Mouse (Mus musculus): ENCODE data around the gene Gnl3l.
A peak's percentile ranks its signal among the peaks of the same experiment; 100 is the strongest.

Gene Gnl3l

DNA sequence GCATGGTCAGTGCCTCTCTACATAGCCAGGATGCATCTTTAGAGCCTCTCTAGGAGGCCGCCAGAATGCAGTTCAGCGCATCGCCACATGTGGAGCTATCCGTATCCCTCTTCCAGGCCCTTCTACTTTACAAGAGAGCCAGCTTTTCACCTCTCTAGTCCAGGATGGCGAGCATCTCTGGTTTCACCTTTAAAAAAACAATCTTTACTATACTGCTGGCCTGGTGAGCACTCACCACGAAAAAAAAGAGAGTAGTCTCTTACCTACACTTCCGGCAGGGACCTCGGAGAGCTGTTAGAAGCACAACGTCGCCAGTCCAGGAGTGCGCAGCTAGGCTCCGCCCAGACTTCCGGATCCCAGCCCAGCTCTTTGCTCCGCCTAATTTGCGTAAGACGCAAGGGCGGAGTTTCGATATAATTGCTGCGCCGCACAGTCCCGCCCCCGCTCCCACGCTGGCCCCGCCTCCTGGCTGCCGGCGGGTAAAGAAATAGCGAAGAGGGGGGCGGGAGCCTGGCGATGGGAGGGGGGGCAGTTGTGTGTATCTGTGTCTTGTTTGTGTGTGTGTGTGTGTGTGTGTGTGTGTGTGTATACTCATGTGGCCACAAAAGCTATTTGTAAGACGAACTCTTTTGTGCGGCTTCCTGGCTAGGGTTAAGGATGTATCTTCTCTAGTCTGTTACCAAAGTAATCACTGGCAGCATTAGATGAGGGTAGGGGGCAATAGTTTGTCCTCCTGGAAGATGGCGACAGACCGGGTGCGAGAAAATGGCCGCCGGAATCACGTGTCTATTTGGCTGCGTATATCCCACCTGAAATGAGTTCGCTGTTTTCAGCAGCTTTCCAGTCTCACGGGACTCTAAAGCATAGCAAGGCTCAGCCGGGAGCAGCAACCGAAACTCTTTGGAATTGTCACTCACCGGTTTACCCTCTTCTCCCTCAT, at the start of gene Gnl3l:
Gene Gnl3l, minus strand, starts transcription at position 385 of the 940 bp plus-strand sequence.
- peak; percentile 92 for DNase-seq (ENCODE audit: inconsistent ontology term)

DNA sequence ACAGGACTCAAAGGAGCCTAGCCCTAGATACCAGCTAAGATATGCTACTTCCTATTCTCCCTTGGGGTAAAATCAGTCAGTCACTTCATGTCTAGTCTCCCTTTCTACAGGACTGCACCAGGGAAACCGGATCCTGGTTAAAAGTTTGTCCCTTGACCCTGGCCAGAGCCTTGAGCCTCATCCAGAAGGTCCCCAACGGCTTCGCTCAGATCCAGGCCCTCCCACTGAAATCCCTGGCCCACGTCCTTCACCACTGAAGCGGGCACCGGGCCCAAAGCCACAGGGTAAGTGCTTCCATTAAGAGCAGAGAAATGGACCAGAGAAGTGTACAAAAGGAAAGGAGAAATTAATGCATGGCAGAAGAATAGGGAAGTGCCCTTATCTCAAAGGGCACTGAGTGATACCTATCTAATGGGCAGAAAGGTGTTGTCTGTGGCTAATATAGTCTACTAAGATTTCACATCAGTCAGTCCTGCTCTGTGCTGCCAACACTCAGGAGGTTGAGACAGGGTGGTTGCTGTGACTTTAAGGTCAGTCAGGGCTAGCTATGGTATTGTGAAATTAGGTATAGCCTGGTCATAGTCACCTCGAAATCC, 49.0 kb upstream of the Gnl3l start:
- DNase-seq (ENCODE audit: inconsistent ontology term) = peak; percentile 46

DNA sequence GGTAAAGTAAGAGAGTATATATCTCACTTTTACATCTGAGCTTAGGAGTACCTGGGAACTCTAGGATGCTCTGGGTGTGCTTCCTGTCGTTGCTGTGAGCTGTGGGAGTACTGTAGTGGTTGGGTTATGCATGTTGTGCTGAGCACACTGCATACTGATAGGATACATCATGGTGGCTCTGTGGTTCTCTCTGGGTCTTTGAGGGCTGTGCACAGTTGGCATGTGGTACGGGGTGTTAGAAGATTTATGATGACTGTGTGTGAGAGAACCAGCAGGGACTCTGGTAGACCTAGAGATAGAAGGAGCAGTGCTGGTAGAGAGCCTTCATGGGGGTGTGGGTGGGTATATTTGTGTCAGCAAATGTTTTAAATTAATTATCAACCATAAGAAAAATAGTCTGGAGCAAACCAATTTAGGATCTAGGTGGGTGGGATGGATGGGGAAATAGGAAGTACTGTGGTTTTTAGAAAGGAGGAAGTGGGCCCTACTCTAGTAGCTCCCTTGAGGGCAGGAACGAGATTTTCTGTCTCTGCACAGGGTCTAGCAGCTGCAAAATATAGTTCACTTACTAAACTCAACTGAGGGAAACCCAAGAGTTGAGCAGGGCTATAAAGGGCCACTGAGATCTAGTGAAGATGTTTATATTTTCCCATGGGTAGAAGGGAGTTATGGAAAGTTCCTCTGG, 44.6 kb upstream of the Gnl3l start:
- no peak for DNase-seq (ENCODE audit: inconsistent ontology term)

DNA sequence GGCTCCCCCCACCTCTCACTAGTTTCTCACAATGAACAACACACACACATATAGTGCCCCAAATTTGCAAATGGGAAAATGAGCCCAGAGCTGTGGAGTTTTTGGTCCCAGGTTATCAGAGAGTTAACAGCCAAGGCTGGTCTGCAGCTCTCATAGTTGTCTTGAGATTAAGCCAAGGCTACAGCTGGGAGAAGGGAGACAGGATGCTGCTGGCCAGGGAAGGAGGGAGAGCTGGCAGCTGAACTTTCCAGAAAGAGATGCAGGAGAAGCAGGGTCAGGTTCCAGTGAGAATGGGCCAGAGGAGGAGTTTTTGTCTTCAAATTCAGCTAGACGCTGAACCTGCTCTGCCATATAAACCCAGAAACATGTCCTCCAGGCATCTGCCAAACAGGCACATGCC, 42.2 kb upstream of the Gnl3l start:
- no peak for DNase-seq (ENCODE audit: inconsistent ontology term)

DNA sequence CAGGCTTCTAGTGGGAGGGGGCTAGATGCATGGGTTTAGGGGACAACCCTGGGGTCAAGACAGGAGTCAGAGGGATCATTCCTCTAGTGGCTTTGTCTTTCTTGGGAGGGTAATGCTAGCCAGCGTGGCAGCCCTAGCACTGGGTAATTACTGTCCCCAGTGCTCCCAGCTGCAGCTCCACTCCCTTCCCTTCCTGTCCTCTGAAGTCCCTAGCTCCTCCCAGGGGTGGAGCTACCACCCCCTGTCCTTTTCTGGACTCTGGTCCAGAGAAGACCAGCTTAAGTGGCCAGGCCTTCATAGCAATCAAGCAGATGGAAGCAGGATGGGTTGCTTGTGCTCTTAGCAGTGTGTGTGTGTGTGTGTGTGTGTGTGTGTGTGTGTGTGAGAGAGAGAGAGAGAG, 38.4 kb upstream of the Gnl3l start:
- peak; percentile 46 for DNase-seq (ENCODE audit: inconsistent ontology term)

DNA sequence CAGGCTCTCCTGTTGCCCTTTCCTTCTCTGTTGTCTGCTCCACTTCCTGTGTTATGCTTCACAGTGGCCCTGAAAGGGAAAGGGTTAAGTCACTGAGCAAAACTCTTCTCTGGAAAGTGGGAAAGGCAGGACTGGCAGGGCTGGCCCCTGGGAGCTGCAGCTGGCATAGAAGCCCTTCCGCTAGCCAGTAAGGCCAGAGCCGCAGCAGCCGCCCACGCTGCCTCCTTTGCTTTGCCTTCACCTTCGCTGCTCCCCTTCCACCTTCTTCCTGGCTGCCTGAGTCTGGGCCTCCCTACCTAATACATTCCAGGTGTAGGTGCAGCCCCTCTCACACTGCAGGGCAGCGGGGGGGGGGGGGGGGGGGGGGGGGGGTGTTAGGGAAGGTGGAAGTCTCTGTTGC, 37.4 kb upstream of the Gnl3l start:
- DNase-seq (ENCODE audit: inconsistent ontology term) = peak; percentile 49

DNA sequence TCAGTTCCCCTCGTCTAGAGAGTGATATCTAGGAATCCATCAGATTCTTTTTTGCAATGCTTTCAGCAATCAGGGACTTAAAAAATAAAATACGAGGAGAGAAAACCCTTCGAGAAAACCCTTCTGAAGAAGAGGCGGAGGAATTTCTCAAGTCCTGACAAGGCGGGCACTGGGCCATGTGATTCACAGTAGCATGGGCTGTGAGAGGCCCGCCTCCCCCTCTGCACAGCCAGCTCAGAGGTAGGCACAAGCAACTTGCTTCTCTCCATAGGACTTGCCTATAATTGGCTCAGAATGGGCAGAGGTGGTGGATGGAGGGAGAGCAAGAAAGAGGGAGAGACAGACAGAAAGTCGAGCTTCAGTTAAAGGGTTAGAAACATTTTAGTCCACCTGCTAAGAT, 33.2 kb upstream of the Gnl3l start:
- no peak for DNase-seq (ENCODE audit: inconsistent ontology term)

DNA sequence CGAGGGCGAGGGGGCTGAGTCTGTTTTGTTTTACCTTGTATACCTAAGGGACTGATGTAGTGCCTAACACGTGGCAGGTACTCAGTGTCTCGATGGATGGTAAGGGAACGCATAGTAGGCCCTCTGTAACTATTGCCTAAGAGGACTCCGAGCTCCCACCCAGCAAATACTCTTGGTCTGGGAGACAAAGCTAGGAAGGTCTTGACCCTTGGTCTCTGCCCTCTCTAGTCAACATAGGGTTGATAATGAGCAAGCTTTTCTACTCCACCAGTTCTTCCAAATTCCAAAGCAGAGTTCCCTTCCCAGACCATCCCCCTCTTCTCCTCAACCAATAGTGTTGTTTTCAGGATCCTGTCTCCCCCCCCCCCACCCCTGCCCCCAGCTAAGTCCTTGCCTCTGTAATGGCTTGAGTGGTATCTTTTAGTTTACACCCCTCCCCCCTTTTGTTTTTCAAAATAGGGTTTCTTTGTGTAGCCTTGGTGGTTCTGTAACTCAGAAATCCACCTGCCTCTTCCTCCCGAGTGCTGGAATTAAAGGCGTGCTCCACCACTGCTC, 32.6 kb upstream of the Gnl3l start:
- no peak for DNase-seq (ENCODE audit: inconsistent ontology term)

DNA sequence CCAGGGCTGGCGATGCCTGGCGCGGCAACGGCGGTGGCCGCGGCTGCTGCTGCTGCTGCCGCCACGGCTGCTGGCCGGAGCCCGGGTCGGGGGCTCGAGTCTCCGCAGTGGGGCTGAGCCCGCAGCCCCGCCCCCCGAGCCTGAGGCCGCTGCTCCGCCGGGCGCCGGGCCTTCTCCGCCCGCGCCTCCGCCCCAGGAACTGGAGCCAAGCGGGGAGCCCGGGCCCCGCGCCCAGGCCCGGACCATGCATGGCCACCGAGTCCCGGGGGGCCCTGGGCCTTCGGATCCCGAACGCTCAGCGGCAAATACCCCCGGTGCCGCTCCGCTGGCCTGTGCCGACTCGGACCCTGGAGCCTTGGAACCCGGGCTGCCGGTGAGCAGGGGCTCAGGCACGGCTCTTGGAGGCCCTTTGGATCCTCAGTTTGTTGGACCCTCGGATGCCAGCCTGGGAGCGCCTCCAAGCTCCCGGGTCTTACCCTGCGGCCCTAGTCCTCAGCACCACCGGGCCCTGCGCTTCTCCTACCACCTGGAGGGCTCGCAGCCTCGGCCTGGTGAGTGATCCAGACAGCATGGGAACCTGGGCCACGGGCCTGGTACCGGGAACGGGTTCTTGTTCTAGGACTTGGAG, 30.4 kb upstream of the Gnl3l start:
- peak; percentile 55 for DNase-seq (ENCODE audit: inconsistent ontology term)

DNA sequence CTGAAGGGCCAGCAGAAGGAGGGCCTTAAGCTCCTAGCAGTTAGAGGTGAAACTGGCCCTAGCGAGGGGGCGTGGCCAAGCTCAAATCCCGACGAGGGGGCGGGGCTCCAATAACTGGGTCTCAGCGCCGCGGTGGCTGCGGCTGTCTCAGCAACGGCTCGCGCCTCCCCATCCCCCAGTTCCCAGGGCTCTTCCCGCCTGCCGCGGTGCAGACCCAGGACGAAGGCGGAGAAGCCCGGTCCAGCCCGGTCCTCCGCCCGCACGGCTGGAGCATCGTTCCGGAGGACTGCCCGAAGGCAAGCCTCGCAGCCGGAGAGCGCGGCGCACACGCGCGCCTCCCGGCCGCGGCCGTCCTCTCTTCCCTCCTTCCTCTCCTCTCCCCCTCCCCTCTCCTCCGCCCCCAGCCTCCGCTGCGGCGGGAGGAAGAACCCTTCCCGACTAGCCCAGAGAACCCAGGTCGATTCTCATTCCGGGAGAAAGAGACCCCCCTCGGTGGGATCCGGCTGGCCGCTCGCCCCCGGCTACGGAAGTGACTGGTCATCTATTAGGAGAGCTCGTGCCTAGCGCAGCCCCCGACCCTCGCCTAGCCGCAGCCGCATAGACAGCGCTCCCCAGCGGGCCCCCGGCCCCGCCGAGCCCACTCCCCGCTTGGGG, 29.8 kb upstream of the Gnl3l start:
- DNase-seq (ENCODE audit: inconsistent ontology term) = peak; percentile 90

DNA sequence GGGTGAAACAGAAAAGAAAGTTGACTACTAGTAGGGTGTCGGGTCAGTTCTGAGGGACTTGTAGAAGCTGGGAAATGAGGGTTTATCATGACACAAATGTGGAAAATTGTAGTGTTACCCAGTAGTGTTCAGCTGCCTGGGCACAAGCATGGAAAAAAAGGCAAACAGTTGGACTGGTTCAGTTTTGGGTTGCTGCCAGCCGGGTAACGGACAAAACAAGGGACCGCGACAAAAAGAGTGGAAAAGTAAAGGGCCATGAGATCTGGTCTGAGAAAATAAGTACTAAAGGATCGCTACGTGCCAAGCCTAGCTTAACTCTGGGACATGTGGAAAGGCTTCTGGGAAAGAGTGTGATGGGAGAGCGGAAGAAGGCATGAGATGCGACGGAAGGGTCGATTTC, 29.2 kb upstream of the Gnl3l start:
- no peak for DNase-seq (ENCODE audit: inconsistent ontology term)

DNA sequence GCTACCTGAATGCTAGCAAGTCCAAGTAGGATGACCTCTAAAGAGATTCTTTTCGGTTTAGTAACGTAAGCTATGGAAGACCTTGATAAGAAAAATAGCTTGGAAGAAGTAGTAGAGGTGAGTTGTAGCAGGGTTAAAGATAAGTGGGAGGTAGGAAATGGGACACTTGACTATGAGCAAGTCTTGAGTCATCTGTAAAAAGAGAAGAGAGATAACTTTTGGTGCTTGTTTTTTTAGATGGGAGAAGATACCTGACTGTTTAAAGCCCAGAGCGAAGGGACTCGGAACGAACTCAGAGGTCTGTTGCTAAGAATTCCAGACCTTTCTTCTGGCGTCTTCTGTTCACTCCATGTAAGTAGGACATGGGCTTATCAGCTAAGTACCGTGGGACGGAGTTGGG, 28.7 kb upstream of the Gnl3l start, which contains the start of gene Fgd1:
Gene Fgd1, plus strand, starts transcription at position 301 of the 400 bp plus-strand sequence.
- DNase-seq (ENCODE audit: inconsistent ontology term) = no peak

DNA sequence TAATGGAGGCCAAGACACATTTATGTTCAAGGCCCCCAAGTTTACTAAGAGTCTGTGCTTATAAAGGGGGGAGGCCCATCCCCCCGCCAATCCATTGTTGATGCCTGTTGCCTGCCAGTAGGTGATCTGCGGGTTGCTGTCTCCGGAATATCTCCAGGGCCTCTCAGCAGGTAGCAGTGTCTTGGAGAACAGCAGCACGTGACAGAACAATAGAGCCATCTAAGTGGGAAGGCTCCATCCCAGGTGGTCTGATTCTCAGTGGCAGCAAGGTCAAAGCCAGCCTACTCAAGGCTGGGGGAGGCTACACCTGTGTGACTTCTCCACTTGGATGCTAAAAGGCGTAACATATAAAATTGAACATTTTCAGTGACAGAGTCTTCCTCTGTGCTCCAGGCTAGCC, 24.1 kb upstream of the Gnl3l start:
- DNase-seq (ENCODE audit: inconsistent ontology term) = no peak

DNA sequence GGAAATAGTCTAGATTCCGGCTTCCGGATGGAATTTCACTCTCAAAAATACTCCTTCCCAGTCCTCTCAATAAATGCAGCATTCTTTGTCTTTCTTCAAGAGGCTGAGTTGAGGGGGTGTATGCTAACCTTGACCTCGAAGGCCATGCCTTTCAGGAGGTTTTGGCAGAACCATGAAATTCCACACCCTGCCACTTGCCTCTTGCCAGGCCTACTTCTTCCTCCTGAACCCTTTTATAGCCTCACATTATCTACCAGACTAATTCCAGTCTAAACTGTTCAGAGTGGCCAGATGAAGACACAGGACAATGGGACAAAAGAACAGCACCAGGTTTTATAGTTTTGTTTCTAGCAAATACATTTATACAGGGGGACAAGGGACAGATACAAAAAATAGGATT, 14.3 kb upstream of the Gnl3l start:
- peak; percentile 46 for DNase-seq (ENCODE audit: inconsistent ontology term)

DNA sequence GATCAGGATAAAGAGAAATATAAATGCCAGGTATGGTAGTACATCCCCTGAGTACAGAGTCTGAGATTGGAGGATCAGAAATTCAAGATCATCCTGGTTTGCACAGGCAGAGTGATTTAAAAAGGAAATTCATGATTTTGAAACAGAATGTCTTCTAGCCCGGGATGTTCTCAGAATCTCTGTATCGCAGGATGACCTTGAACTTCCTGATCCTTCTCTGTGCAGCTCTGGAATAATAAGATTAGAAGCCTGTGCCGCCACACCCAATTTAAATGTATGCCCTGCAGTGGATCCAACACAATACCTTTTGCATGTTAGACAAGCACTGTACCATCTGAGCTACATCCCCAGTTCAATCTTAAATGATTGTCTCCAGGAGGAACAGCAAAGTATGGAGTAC, 1.7 kb upstream of the Gnl3l start:
- no peak for DNase-seq (ENCODE audit: inconsistent ontology term)

DNA sequence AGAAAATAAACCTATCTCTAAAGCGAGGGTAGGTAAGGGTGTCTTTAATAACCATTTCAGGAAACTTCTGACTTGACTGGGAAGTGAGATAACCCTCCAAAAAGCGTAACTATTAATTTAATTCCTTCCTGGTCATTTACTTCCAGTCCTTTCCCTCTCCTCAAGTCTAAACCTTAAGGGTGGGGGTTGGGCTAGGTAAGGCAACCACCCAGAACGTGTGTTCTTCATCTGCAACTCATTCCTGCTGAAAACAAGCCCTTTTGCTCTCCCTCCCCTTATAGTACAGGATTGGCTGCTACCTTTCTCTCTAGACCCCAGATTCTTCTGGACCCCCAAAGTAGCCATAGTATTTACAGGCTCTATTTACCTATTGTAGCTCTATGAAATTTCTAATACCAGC, 775 bp upstream of the Gnl3l start:
- no peak for DNase-seq (ENCODE audit: inconsistent ontology term)

DNA sequence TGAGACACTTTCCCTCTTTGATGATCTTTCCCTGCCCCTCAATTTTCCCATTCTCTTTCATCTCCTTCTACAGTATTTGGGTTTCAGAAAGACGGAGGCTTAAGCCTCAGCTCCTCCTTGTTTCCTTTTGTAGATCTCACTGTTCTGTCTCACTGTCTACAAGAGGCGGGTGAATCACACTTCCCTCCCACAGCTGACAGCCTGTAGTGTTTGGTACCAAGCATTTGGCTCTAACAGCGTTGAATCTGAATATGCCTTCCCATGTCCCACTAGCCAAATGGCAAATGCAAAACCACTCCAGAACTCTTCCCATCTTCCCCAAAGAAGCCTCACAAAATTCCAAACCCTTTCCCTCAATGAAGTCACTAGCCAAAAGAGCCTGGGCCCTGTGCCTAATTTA, 20.3 kb downstream of the Gnl3l start:
- DNase-seq (ENCODE audit: inconsistent ontology term) = no peak

DNA sequence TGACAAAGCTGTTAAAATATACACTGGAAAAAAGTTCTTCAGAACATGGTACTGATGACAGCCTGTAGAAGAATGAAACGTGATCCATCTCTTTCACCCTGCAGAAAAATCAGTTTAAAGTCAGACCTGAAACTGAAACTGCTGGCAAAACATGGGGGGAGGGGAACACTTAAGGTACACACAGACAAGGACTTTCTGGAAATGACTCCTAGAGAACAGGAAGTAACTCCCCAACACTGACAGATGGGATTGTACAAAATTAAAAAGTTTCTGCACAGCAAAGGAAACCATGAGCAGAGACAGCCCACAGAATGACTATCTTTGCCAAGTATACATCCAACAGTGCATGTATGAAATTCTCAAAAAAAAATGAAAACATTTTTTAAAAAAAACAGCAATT, 35.5 kb downstream of the Gnl3l start:
- no peak for DNase-seq (ENCODE audit: inconsistent ontology term)

DNA sequence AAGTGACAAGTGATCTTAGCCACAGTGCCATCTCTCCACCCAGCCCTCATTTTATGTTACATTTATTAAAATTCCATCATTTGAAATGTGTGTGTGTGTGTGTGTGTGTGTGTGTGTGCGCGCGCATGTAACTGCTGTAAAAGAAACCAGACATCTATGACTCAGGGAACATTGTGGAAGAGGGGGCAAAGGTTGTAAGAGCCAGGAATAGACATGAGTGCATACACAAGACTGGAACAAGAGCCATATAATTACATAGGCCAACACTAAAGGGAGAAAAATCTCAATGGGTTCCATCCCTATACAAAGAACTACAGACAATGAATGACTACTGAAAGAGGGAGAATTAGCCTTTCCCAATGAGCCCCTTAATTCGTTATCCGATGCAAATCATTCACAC, 41.7 kb downstream of the Gnl3l start:
- DNase-seq (ENCODE audit: inconsistent ontology term) = no peak

DNA sequence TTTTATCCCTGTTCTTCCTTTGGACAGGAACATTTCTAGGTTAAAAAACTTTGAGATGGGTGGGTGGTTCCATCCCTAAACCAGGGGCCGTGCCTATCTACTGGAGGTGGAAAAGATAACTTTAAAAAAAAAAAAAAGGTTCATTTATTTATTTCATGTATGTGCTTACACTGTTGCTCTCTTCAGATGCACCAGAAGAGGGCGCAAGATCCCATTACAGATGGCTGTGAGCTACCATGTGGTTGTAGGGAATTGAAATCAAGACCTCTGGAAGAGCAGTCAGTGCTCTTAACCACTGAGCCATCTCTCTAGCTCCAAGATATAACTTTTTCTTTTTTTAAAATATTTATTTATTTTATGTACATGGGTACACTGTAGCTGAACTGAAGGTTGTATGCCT, 54.1 kb downstream of the Gnl3l start:
- no peak for DNase-seq (ENCODE audit: inconsistent ontology term)

DNA sequence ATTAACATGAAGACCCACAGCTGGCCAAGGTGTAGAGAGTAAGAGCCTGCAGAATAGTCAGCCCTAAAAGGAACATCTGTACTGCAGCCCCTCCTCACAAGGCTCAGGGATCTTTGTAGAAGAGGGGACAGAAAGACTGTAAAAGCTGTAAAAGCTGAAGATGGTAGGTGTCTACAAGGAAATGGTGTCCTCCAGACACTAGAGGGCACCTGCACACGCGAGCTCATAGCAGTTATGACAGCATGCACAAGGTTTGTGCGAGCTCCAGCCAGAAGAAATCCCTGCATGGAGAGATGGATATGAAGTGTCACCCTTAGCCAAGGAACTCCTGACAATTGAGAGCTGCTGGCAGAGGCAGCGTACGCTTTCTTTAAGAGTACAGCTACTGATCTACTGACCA, 56.4 kb downstream of the Gnl3l start:
- no peak for DNase-seq (ENCODE audit: inconsistent ontology term)

All from Muller cell, postnatal 12 days (primary cell).